Mouse (Mus musculus): ENCODE measurements around the gene Sox2.

Sox2 gene

DNA sequence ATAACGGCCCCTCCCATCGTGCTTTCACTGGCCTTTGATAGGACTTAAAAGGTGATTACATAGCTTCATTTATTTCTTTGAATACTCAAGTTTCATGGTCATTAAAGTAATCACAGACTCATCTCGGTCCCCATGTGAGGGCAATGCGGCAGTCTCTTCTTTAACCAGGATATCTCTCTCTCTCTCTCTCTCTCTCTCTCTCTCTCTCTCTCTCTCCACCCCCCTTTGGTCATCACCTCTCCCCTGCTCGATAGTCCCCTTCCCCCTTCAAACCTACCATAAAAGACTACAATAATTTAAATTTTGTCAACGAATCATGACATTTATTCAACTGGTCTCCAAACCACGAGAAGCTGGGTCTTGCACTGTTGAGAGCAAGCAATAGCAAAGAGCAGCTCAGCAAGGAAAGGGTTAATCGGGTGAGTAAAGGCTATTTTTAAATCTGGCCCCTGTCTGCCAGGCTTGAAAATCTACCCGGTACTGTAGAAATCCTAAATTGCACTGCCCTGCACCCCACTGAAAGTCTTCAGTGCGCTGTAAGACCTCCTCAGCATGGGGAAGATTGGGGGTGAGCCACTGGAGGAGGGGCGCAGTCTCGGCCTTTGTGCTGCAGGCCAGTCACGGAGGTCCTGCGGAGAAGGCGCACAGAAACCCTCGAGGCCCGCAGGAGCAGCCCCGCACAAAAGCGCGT, 41.6 kb downstream of the Sox2 start:
- ATAC-seq (ENCODE audit: low TSS enrichment) = peak; percentile 47; the same call in 1 of the 2 replicates

DNA sequence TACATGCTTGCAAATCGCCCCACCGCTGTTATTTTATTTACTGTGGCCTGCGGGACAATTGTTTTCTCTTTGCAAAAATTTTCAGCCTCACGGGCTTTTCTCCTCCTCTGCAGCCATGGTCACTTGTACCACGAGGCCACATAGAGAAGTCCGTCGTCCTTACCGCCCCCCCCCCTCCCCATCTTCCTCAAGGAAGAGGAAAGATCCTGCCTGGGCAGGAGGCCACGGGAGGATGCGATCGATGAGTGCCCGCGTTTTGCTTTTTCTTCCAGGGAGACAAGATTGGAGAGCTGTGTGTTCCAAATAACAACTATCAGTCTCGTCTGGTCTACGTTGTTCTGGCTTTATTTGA, 42.2 kb downstream of the Sox2 start:
- 0 out of 2 replicates have a peak, but pooled peaks have one; percentile 23 for ATAC-seq (ENCODE audit: low TSS enrichment)

All from frontal cortex, adult (tissue).